Mouse (Mus musculus) midbrain, embryonic 12.5 days (tissue): Measurements from ENCODE around the gene Galns. TPM values are rescaled to one million over a fixed set of nuclear protein-coding genes. Genes with fewer than 3 reads are reported as not detected.

Experiments
- ATAC-seq: fragments of 200-750 bp; cut with Nextera tagmentation; 2 replicates; pipeline ENCODE4 v1.8.0; 2017; ENCODE audit warnings: low read depth, moderate TSS enrichment, moderate library complexity; ENCODE audit not compliant: low FRiP score
- H3K27ac ChIP-seq: fragments of 300-500 bp; sonication (generic); replicated peaks from 2 replicates; pipeline ENCODE4 v1.5.1; 2016; ENCODE audit warnings: mild to moderate bottlenecking
- H3K27me3 ChIP-seq: fragments of 300-500 bp; sonication (generic); 2 replicates; pipeline ENCODE4 v1.6.1; 2016; ENCODE audit warnings: mild to moderate bottlenecking
- H3K36me3 ChIP-seq: fragments of 300-500 bp; sonication (generic); 2 replicates; pipeline ENCODE4 v1.6.1; 2016
- H3K4me1 ChIP-seq: fragments of 300-500 bp; sonication (generic); 2 replicates; pipeline ENCODE4 v1.6.1; 2016
- H3K4me2 ChIP-seq: fragments of 300-500 bp; sonication (generic); replicated peaks from 2 replicates; pipeline ENCODE4 v1.6.1; 2016; ENCODE audit warnings: mild to moderate bottlenecking, moderate library complexity
- H3K4me3 ChIP-seq: fragments of 300-500 bp; sonication (generic); 2 replicates; pipeline ENCODE4 v1.5.1; 2016; ENCODE audit warnings: mild to moderate bottlenecking
- H3K9ac ChIP-seq: fragments of 300-500 bp; sonication (generic); replicated peaks from 2 replicates; pipeline ENCODE4 v1.6.1; 2016; ENCODE audit warnings: mild to moderate bottlenecking, moderate library complexity
- H3K9me3 ChIP-seq: fragments of 300-500 bp; sonication (generic); 2 replicates; pipeline ENCODE4 v1.6.1; 2016; ENCODE audit warnings: mild to moderate bottlenecking
- WGBS: fragments of 180-500 bp; shearing (Covaris S2); methylation state at CpG from one replicate; pipeline ENCODE4 v1.1.7; 2016; 5-methylcytosine and 5-hydroxymethylcytosine counted together
- microRNA-seq: library from miRNA; unstranded; fragments of <30 nt; microRNA quantifications from one replicate; pipeline ENCODE4, GENCODE M21; 2017
- polyA plus RNA-seq: library from polyadenylated mRNA; unstranded; fragments of >200 nt; fragmentation: Nextera tagmentation; extraction: Ambion mirVana; gene quantifications from 2 replicates; pipeline ENCODE4 v1.2.1, GENCODE M21; 2016

The Galns gene
- polyA plus RNA-seq, 1 experiment from 2014 or later: 5.7 TPM

DNA sequence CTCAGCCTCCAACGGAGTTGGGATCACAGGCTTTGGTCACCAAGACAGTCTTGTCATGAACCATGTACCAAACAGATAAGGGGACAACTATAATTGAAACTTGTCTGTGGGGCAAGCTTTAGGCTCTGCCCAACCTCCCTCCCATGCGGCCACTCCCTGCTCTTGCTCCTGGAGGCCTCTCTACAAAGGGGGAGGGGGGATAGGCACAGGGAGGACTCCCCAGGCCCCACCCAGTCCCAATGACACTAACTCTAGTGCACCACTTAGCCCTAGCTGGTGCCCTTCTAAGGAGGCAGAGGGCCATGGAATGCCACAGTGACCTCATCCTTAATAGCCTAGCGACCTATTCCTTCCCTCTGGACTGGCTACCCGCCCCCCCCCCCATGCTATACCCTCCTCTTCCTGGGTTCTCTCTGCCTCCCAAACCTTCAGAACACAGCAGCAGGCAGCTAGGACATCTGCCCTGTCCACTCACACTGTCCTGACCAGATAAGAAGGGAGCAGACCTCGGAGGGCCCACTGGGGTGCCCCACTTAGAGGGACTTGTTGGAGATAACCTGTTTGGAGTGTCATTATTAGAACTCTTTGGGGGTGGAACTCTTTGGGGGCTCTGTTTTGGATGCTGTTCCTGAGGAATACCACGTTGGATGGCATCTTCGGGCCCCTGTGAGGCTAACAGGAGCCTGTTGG is 65.1 kb downstream of the Galns start:
- no peak for ATAC-seq
- no peaks in the 10 kb centered on the region for H3K9me3 ChIP-seq
- H3K4me1 ChIP-seq: peaks cover 7% of the 10 kb centered on the region
- no peaks in the 10 kb centered on the region for H3K36me3 ChIP-seq
- H3K9ac ChIP-seq: no peak overlapping the region
- peaks cover 35% of the 10 kb centered on the region for H3K27me3 ChIP-seq
- no peak overlapping the region for H3K27ac ChIP-seq
- no peak overlapping the region for H3K4me2 ChIP-seq
- 88% methylated on average over 6 of the region's 7 CpGs for WGBS
- no peak overlapping the region for H3K4me3 ChIP-seq

GRCm38 (mm10) chr8:122544138-122544537 is 67.1 kb downstream of the Galns start:
- Histone ChIP-seq H3K9me3 (no peaks in the 10 kb centered on the region), H3K4me2 (no peak overlapping the region), H3K4me1 (0 out of 2 replicates have a peak, but pooled peaks cover 2% of the 10 kb centered on the region), H3K9ac (no peak overlapping the region), H3K27ac (no peak overlapping the region), H3K27me3 (peaks cover 14% of the 10 kb centered on the region), H3K36me3 (no peaks in the 10 kb centered on the region), H3K4me3 (no peak overlapping the region)
- WGBS: 90% methylated on average over 8 of the region's 8 CpGs
- no peak for ATAC-seq

- H3K4me1 ChIP-seq: peaks cover 6% of the 10 kb centered on the region; the same call in 1 of the 2 replicates
- H3K27me3 ChIP-seq: no peaks in the 10 kb centered on the region
- 89% methylated on average over 9 of the region's 9 CpGs for WGBS
- no peak overlapping the region for H3K4me3 ChIP-seq
- no peak for ATAC-seq
- H3K4me2 ChIP-seq: no peak overlapping the region
- H3K27ac ChIP-seq: no peak overlapping the region
- H3K9ac ChIP-seq: no peak overlapping the region
- H3K36me3 ChIP-seq: no peaks in the 10 kb centered on the region
- no peaks in the 10 kb centered on the region for H3K9me3 ChIP-seq
These were observed 72.8 kb downstream of the Galns start for GRCm38 (mm10) chr8:122538310-122539076.

DNA sequence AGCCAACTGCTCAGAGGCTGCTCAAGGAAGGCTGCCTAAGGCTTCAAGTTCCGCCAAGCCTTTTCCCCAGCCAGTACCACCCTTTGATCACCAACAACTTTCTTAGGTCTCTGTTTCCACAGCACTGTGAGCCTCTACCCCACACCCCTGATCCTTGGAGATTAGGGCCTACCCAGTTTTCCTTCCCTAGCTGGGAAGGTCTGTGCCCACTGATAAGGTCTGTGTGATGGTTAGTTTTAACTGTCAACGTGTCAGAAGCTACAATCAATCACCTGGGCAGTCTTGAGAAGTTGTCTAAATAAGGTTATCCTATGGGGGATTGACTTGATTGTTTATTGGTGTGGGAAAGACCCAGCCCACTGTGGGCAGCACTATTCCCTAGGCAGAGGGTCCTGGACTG is 73.5 kb downstream of the Galns start:
- no peak for ATAC-seq
- no peak overlapping the region for H3K27ac ChIP-seq
- WGBS: 91% methylated on average over 2 of the region's 2 CpGs

GRCm38 (mm10) chr8:122537033-122537432 is 74.2 kb downstream of the Galns start:
- Histone ChIP-seq H3K9me3 (no peaks in the 10 kb centered on the region), H3K4me1 (peaks cover 6% of the 10 kb centered on the region; the same call in 1 of the 2 replicates), H3K27me3 (no peaks in the 10 kb centered on the region), H3K4me3 (no peak overlapping the region), H3K36me3 (no peaks in the 10 kb centered on the region), H3K27ac (no peak overlapping the region), H3K9ac (no peak overlapping the region), H3K4me2 (no peak overlapping the region)
- no peak for ATAC-seq
- WGBS: 75% methylated on average over 6 of the region's 6 CpGs

More for the DNA sequence above, 73.5 kb downstream of the Galns start:
- H3K9me3 ChIP-seq: no peaks in the 10 kb centered on the region
- H3K4me1 ChIP-seq: peaks cover 6% of the 10 kb centered on the region; the same call in 1 of the 2 replicates
- no peaks in the 10 kb centered on the region for H3K36me3 ChIP-seq
- H3K4me2 ChIP-seq: no peak overlapping the region
- no peak overlapping the region for H3K4me3 ChIP-seq
- H3K27me3 ChIP-seq: no peaks in the 10 kb centered on the region
- no peak overlapping the region for H3K9ac ChIP-seq

DNA sequence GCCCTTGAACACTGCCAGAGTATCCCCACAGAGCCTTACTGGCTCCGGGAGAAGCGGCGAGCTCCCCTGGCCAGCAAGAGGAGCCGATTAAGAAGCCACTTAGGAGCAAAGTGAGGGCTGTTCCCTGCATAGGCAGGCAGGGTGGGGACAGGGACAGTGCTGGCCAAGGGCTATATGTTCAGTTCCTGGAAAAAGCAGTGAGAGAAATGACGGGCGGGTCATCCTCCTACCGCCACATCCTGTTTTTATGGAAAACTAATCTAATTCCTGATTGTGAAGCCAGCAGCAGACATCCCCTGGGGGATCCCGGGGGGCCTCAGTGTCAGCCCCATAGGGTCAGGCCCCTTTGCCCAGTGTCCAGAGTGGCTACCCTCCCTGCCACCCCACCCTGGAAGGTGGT is 80.0 kb downstream of the Galns start:
- ATAC-seq: no peak
- H3K4me3 ChIP-seq: no peak overlapping the region
- H3K9ac ChIP-seq: no peak overlapping the region
- H3K4me2 ChIP-seq: no peak overlapping the region
- H3K27me3 ChIP-seq: no peaks in the 10 kb centered on the region
- H3K4me1 ChIP-seq: no peaks in the 10 kb centered on the region
- 86% methylated on average over 8 of the region's 8 CpGs for WGBS
- H3K36me3 ChIP-seq: no peaks in the 10 kb centered on the region
- no peaks in the 10 kb centered on the region for H3K9me3 ChIP-seq
- no peak overlapping the region for H3K27ac ChIP-seq

DNA sequence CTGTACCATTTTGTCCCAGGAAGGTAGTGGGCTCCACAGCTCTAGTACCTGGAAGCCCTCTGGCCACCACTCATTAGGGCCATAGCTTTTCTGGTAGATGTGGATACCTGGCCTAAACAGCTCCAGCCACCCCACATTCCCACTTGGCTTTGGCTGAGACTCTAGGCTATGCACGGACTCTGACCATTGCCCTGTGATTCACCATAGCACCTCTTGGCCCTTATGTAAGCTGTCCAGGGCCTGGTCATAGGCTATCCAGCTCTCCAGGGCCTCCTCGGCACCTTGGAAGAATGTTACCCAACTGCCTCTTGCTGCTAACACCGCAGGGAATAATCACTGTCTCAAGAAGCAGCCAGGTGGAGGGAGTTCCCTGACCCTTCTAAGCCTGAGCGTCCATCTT is 82.1 kb downstream of the Galns start:
- no peak for ATAC-seq
- WGBS: 86% methylated on average over 4 of the region's 4 CpGs
- H3K4me2 ChIP-seq: no peak overlapping the region

More for the DNA sequence above, 82.1 kb downstream of the Galns start:
- H3K9ac ChIP-seq: no peak overlapping the region
- H3K27ac ChIP-seq: no peak overlapping the region
- no peaks in the 10 kb centered on the region for H3K36me3 ChIP-seq
- H3K9me3 ChIP-seq: no peaks in the 10 kb centered on the region
- H3K4me3 ChIP-seq: no peak overlapping the region
- peaks cover 9% of the 10 kb centered on the region for H3K4me1 ChIP-seq
- H3K27me3 ChIP-seq: peaks cover 6% of the 10 kb centered on the region; the same call in 1 of the 2 replicates

Small RNA genes within 50 kb of the gene (microRNA-seq; reads per million reads assigned to microRNA genes)
- not detected for gene Mir6396

Other genes with a start within 250 kb of the Galns start
- gene Zc3h18, start 234.9 kb downstream of the Galns start, polyA plus RNA-seq: 68.3 and 74.0 TPM in 2 replicates
- not detected in 2 replicates for gene Il17c, start 189.4 kb downstream of the Galns start, polyA plus RNA-seq
- gene Cyba, start 178.5 kb downstream of the Galns start, polyA plus RNA-seq: 58.2 and 63.7 TPM in 2 replicates
- gene Mvd, start 168.0 kb downstream of the Galns start, polyA plus RNA-seq: 45.8 and 47.4 TPM in 2 replicates
- not detected in 2 replicates for gene Snai3, start 150.7 kb downstream of the Galns start, polyA plus RNA-seq
- gene Rnf166, start 135.4 kb downstream of the Galns start, polyA plus RNA-seq: 36.7 and 37.7 TPM in 2 replicates
- gene Ctu2, start 135.3 kb downstream of the Galns start, polyA plus RNA-seq: 65.1 and 66.8 TPM in 2 replicates
- 5.0 and 8.0 TPM in 2 replicates for gene Piezo1, start 60.1 kb downstream of the Galns start, polyA plus RNA-seq
- 30.0 and 34.7 TPM in 2 replicates for gene Cdt1, start 43.4 kb downstream of the Galns start, polyA plus RNA-seq
- 157 and 160 TPM in 2 replicates for gene Aprt, start 34.6 kb downstream of the Galns start, polyA plus RNA-seq
- 50.4 and 57.5 TPM in 2 replicates for gene Trappc2l, start 177 bp upstream of the Galns start, polyA plus RNA-seq
- gene Pabpn1l, start 11.3 kb upstream of the Galns start, polyA plus RNA-seq: not detected in 2 replicates
- 12.9 and 14.5 TPM in 2 replicates for gene Cbfa2t3, start 87.6 kb upstream of the Galns start, polyA plus RNA-seq
- 16.9 and 17.3 TPM in 2 replicates for gene Acsf3, start 164.0 kb upstream of the Galns start, polyA plus RNA-seq
- gene Cdh15, start 236.5 kb upstream of the Galns start, polyA plus RNA-seq: 0.43 and 0.76 TPM in 2 replicates